Mouse (Mus musculus) liver, postnatal 0 days (tissue): ENCODE results near the gene Ints1.

Experiments used
- CTCF ChIP-seq: sonication (generic); IDR thresholded peaks from 2 replicates; pipeline ENCODE4 v1.5.1; 2016; ENCODE audit warnings: antibody characterized with exemption, low read depth
- EP300 ChIP-seq: IDR thresholded peaks from 2 replicates; pipeline ENCODE4 v1.6.1; 2016; ENCODE audit warnings: antibody characterized with exemption, low read depth, mild to moderate bottlenecking

- no peak for TF ChIP-seq CTCF
- no peak for TF ChIP-seq EP300
Measured at GRCm38 (mm10) chr5:139813963-139814381, 38.5 kb upstream of the Ints1 start.
